Comparison of ENCODE assay signal across 20 mouse cellular contexts in genomic region chr12:25220096-25220779, GRCm38 (mm10).
DNase-seq lines count a peak whose midpoint lies in the region; ATAC-seq lines count a peak whose summit lies in the region.
"Had no signal": no experiment of that assay in that cellular context is flagged by ENCODE, and none has a peak within 500 bp of the region (broad histone marks: within the 10 kb centered on the region; RNA-seq: fewer than 3 reads in every experiment).

No protein-coding gene starts in this region.

- no peak overlapping the region for H3K4me2 ChIP-seq in hindbrain, embryonic 11.5 days (replicated peaks; ENCODE audit: low read depth, low read length)
- H3K4me2 ChIP-seq in embryonic facial prominence, embryonic 15.5 days (replicated peaks) = no peak overlapping the region
- H3K4me2 ChIP-seq in kidney, embryonic 16.5 days (replicated peaks; ENCODE audit: low read depth, low read length) = no peak overlapping the region
- H3K4me2 ChIP-seq: hindbrain, embryonic 14.5 days; liver, embryonic 12.5 days; lung, embryonic 15.5 days; midbrain, embryonic 15.5 days had no signal

- no peak overlapping the region for H3K4me3 ChIP-seq in hindbrain, embryonic 10.5 days
- H3K4me3 ChIP-seq in hindbrain, embryonic 11.5 days (ENCODE audit: low read depth, low read length) = no peak overlapping the region
- H3K4me3 ChIP-seq in embryonic facial prominence, embryonic 15.5 days (replicated peaks) = no peak overlapping the region
- H3K4me3 ChIP-seq in kidney, embryonic 16.5 days (ENCODE audit: low read length) = no peak overlapping the region
- H3K4me3 ChIP-seq in limb, embryonic 10.5 days = no peak overlapping the region
- H3K4me3 ChIP-seq: layer of hippocampus, adult 2 months; liver, embryonic 12.5 days; lung, embryonic 15.5 days; midbrain, embryonic 15.5 days had no signal

- peak overlapping the region; percentile 65 for H3K27ac ChIP-seq in hindbrain, embryonic 10.5 days
- no peak overlapping the region for H3K27ac ChIP-seq in hindbrain, embryonic 11.5 days (ENCODE audit: low read depth, low read length)
- H3K27ac ChIP-seq in embryonic facial prominence, embryonic 15.5 days (replicated peaks) = no peak overlapping the region
- peak overlapping the region; percentile 74 for H3K27ac ChIP-seq in kidney, embryonic 16.5 days (ENCODE audit: low read length)
- peak overlapping the region; percentile 32 for H3K27ac ChIP-seq in limb, embryonic 10.5 days
- H3K27ac ChIP-seq: hindbrain, embryonic 14.5 days; layer of hippocampus, adult 2 months; liver, embryonic 12.5 days; lung, embryonic 15.5 days; midbrain, embryonic 15.5 days had no signal

- H3K9ac ChIP-seq in hindbrain, embryonic 11.5 days (ENCODE audit: low read depth, low read length) = no peak overlapping the region
- H3K9ac ChIP-seq in embryonic facial prominence, embryonic 15.5 days = no peak overlapping the region
- peak overlapping the region; percentile 38; the same call in 1 of the 2 replicates for H3K9ac ChIP-seq in kidney, embryonic 16.5 days (replicated peaks; ENCODE audit: low read length)
- H3K9ac ChIP-seq: hindbrain, embryonic 14.5 days; liver, embryonic 12.5 days; lung, embryonic 15.5 days; midbrain, embryonic 15.5 days had no signal

- no peak for DNase-seq in hindbrain, embryonic 10.5 days (ENCODE audit: low spot score)
- DNase-seq in hindbrain, embryonic 11.5 days (ENCODE audit: low spot score) = no peak
- DNase-seq in limb, embryonic 10.5 days (ENCODE audit: low spot score) = no peak
- DNase-seq in adipocyte (ENCODE audit: low spot score) = no peak
- no peak for DNase-seq in neural tube, embryonic 10.5 days (ENCODE audit: extremely low spot score, low spot score)
- DNase-seq in right cerebral cortex, adult 18-20 months = no peak
- DNase-seq: cerebellum, adult 2 months; gastrocnemius, postnatal 36 days; left cerebral cortex, postnatal 4 days; retina, postnatal 1 day; right cerebral cortex, postnatal 4 days; thymus, postnatal 14 days had no signal

- WGBS in hindbrain, embryonic 10.5 days = 60% methylated on average over 9 of the region's 9 CpGs
- WGBS in hindbrain, embryonic 11.5 days = 72% methylated on average over 9 of the region's 9 CpGs
- WGBS in embryonic facial prominence, embryonic 15.5 days = 73% methylated on average over 9 of the region's 9 CpGs
- 72% methylated on average over 9 of the region's 9 CpGs for WGBS in kidney, embryonic 16.5 days
- 82% methylated on average over 9 of the region's 9 CpGs for WGBS in limb, embryonic 10.5 days

- no peaks in the 10 kb centered on the region for H3K36me3 ChIP-seq in hindbrain, embryonic 10.5 days
- H3K36me3 ChIP-seq in hindbrain, embryonic 11.5 days (ENCODE audit: control insufficient read depth, insufficient read depth, low read length) = no peaks in the 10 kb centered on the region
- H3K36me3 ChIP-seq in embryonic facial prominence, embryonic 15.5 days = no peaks in the 10 kb centered on the region
- H3K36me3 ChIP-seq in kidney, embryonic 16.5 days (ENCODE audit: insufficient read depth, low read length) = no peaks in the 10 kb centered on the region
- H3K36me3 ChIP-seq in limb, embryonic 10.5 days = no peaks in the 10 kb centered on the region
- H3K36me3 ChIP-seq: liver, embryonic 12.5 days; lung, embryonic 15.5 days; midbrain, embryonic 15.5 days had no signal

- no peak for ATAC-seq in hindbrain, embryonic 11.5 days (ENCODE audit: low FRiP score)
- ATAC-seq in embryonic facial prominence, embryonic 15.5 days (ENCODE audit: insufficient number of reproducible peaks, low FRiP score, low TSS enrichment, low read depth) = 0 out of 2 replicates have a peak, but pooled peaks have one; percentile 44
- ATAC-seq in kidney, embryonic 16.5 days (ENCODE audit: low FRiP score, low TSS enrichment) = peak; percentile 55; the same call in 1 of the 2 replicates
- ATAC-seq: forebrain, embryonic 16.5 days; liver, embryonic 12.5 days; midbrain, embryonic 15.5 days had no signal

- H3K27me3 ChIP-seq in hindbrain, embryonic 10.5 days (ENCODE audit: insufficient read depth, poor library complexity, severe bottlenecking) = peaks cover 17% of the 10 kb centered on the region
- no peaks in the 10 kb centered on the region for H3K27me3 ChIP-seq in hindbrain, embryonic 11.5 days (ENCODE audit: control insufficient read depth, insufficient read depth, low read length)
- no peaks in the 10 kb centered on the region; the same call in 1 of the 2 replicates for H3K27me3 ChIP-seq in embryonic facial prominence, embryonic 15.5 days
- H3K27me3 ChIP-seq in kidney, embryonic 16.5 days (ENCODE audit: insufficient read depth, low read length) = no peaks in the 10 kb centered on the region
- H3K27me3 ChIP-seq in limb, embryonic 10.5 days (ENCODE audit: low read depth, poor library complexity, severe bottlenecking) = no peaks in the 10 kb centered on the region
- H3K27me3 ChIP-seq: liver, embryonic 12.5 days; lung, embryonic 15.5 days; midbrain, embryonic 15.5 days had no signal

- H3K9me3 ChIP-seq in hindbrain, embryonic 10.5 days = no peaks in the 10 kb centered on the region
- no peaks in the 10 kb centered on the region for H3K9me3 ChIP-seq in hindbrain, embryonic 11.5 days (ENCODE audit: control insufficient read depth, low read length)
- no peaks in the 10 kb centered on the region for H3K9me3 ChIP-seq in embryonic facial prominence, embryonic 15.5 days (replicated peaks)
- H3K9me3 ChIP-seq in kidney, embryonic 16.5 days (ENCODE audit: low read length) = no peaks in the 10 kb centered on the region
- no peaks in the 10 kb centered on the region for H3K9me3 ChIP-seq in limb, embryonic 10.5 days (replicated peaks)
- H3K9me3 ChIP-seq: liver, embryonic 12.5 days; lung, embryonic 15.5 days; midbrain, embryonic 15.5 days had no signal

- peaks cover 69% of the 10 kb centered on the region for H3K4me1 ChIP-seq in hindbrain, embryonic 10.5 days (replicated peaks)
- H3K4me1 ChIP-seq in hindbrain, embryonic 11.5 days (replicated peaks; ENCODE audit: control insufficient read depth, insufficient read depth, low read length) = peaks cover 9% of the 10 kb centered on the region
- H3K4me1 ChIP-seq in embryonic facial prominence, embryonic 15.5 days = peaks cover 5% of the 10 kb centered on the region; the same call in 1 of the 2 replicates
- peaks cover 60% of the 10 kb centered on the region for H3K4me1 ChIP-seq in kidney, embryonic 16.5 days (ENCODE audit: insufficient read depth, low read length)
- peaks cover 39% of the 10 kb centered on the region for H3K4me1 ChIP-seq in limb, embryonic 10.5 days
- H3K4me1 ChIP-seq: midbrain, embryonic 15.5 days had no signal

Comparison
In these comparisons a context has a peak if more than half of its experiments do, and no peak if none do; other contexts are left out.
1. H3K27ac ChIP-seq: peak in hindbrain, embryonic 10.5 days (single experiment), kidney, embryonic 16.5 days (single experiment) and limb, embryonic 10.5 days (single experiment); none in hindbrain, embryonic 11.5 days (single experiment) and embryonic facial prominence, embryonic 15.5 days (single experiment).